Mouse (Mus musculus) cerebellum, adult 8-10 months (tissue): ENCODE data around the gene Fbxl17.

Source experiments
- DNase-seq: peaks from one replicate; pipeline ENCODE4 v3.0.0; 2022

The Fbxl17 gene

GRCm38 (mm10) chr17:63207714-63208113, 292.1 kb downstream of the Fbxl17 start:
- no peak for DNase-seq

GRCm38 (mm10) chr17:63205316-63205715, 294.5 kb downstream of the Fbxl17 start:
- no peak for DNase-seq

- no peak for DNase-seq
Observed at GRCm38 (mm10) chr17:63203582-63204190, 296.1 kb downstream of the Fbxl17 start.

GRCm38 (mm10) chr17:63198703-63199102, 301.1 kb downstream of the Fbxl17 start:
- no peak for DNase-seq

- no peak for DNase-seq
Observed at GRCm38 (mm10) chr17:63195496-63195895, 304.3 kb downstream of the Fbxl17 start.

GRCm38 (mm10) chr17:63193196-63193595, 306.6 kb downstream of the Fbxl17 start:
- DNase-seq = no peak

GRCm38 (mm10) chr17:63191345-63191744, 308.5 kb downstream of the Fbxl17 start:
- no peak for DNase-seq

GRCm38 (mm10) chr17:63189274-63189673, 310.5 kb downstream of the Fbxl17 start:
- no peak for DNase-seq

- DNase-seq = no peak
Observed at GRCm38 (mm10) chr17:63185531-63185930, 314.3 kb downstream of the Fbxl17 start.

- DNase-seq = no peak
Observed at GRCm38 (mm10) chr17:63184844-63185504, 314.8 kb downstream of the Fbxl17 start.

- no peak for DNase-seq
Observed at GRCm38 (mm10) chr17:63183431-63183830, 316.4 kb downstream of the Fbxl17 start.

GRCm38 (mm10) chr17:63181661-63182060, 318.2 kb downstream of the Fbxl17 start:
- DNase-seq = no peak

GRCm38 (mm10) chr17:63180042-63180441, 319.8 kb downstream of the Fbxl17 start:
- no peak for DNase-seq

- DNase-seq = no peak
Observed at GRCm38 (mm10) chr17:63178331-63178730, 321.5 kb downstream of the Fbxl17 start.

GRCm38 (mm10) chr17:63176411-63176810, 323.4 kb downstream of the Fbxl17 start:
- DNase-seq = no peak

GRCm38 (mm10) chr17:63172697-63173096, 327.1 kb downstream of the Fbxl17 start:
- no peak for DNase-seq

- no peak for DNase-seq
Observed at GRCm38 (mm10) chr17:63171890-63172491, 327.8 kb downstream of the Fbxl17 start.

- no peak for DNase-seq
Observed at GRCm38 (mm10) chr17:63171264-63171663, 328.6 kb downstream of the Fbxl17 start.

GRCm38 (mm10) chr17:63168019-63168788, 331.6 kb downstream of the Fbxl17 start:
- no peak for DNase-seq

- no peak for DNase-seq
Observed at GRCm38 (mm10) chr17:63167248-63167647, 332.6 kb downstream of the Fbxl17 start.

GRCm38 (mm10) chr17:63166692-63167091, 333.1 kb downstream of the Fbxl17 start:
- DNase-seq = no peak

- peak; percentile 67 for DNase-seq
Observed at GRCm38 (mm10) chr17:63165847-63166246, 334.0 kb downstream of the Fbxl17 start.

- DNase-seq = no peak
Observed at GRCm38 (mm10) chr17:63164289-63164688, 335.5 kb downstream of the Fbxl17 start.

- no peak for DNase-seq
Observed at GRCm38 (mm10) chr17:63161953-63162352, 337.9 kb downstream of the Fbxl17 start.
